Mouse (Mus musculus) lung, postnatal 0 days (tissue): ENCODE data around the gene Drd3.

ENCODE experiments used
- CTCF ChIP-seq: IDR thresholded peaks from 2 replicates; pipeline ENCODE4 v1.5.1; 2016; ENCODE audit warnings: antibody characterized with exemption, mild to moderate bottlenecking
- EP300 ChIP-seq: IDR thresholded peaks from 2 replicates; pipeline ENCODE4 v1.6.1; 2016; ENCODE audit warnings: antibody characterized with exemption, mild to moderate bottlenecking, control low read depth

DNA sequence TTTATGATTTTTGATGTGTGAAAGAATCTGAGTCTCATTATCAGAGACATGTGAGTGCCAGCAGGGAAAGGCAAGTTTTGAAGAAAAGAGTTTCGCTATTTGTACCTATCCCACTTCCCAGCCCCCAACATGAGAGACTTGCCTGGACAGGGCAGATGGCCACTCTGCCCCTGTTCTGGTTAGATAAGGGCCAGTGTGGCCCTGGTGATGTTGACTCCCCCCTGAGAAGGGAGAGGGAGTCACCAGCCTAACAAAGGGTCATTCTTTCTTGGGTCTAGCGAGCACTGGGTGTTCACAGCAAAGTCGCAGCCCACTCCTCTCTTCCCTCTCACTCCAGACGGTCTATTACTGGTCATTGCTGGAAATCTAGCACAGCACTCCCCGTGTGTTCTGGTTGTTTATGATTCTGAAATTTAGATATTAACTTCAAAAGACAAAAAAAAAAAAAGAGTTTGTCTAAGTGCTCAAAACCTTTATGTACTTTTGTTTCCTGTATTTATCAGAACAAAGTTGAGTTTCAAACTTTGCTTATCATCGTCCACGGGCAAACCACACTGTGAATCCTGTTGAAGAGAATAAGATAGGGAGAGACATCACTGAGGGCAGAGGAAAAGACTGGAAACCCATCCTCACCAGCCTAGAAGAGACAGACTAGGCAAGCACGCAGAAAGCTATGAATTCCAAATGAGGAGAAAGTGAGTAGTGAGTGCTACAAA is 24.2 kb upstream of the Drd3 start:
- TF ChIP-seq CTCF (no peak), EP300 (no peak)
